Mouse (Mus musculus): ENCODE data around the gene Tac2.
A peak's percentile ranks its signal among the peaks of the same experiment; 100 is the strongest.

The Tac2 gene

GRCm38 (mm10) chr10:127728437-127728836 is 4.2 kb downstream of the Tac2 start:
- DNase-seq = no peak

DNA sequence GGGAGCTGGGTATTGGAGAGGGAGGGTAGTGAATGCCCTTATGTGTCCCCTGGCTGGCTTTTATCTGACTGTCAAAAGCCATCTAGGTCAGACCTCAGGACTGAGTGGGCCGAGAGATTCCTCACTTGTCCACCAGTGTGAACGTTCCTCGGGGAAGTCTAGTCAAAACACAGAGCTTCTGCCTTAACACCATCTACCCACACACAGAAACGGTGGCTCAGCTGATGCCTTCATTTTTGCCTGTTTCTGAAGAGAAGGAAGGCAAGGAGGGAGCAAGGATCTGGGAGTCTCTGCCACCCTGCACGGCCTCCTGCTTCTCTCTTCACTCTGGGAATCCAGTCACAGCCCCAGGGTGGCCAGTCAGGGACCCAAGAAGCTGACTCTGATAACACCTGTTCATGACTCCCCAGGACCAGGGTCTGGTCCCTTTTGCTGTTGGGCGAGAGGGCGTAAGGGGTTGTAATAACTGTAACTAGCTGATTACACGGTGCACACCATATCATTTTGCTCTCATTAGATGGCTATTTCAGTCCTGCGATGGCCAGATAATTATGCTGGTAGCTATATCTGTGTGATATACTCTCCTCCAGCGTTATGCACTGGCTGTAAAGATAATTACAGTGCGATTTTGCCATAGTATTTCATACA is 6.1 kb downstream of the Tac2 start:
- peak; percentile 65 for DNase-seq

DNA sequence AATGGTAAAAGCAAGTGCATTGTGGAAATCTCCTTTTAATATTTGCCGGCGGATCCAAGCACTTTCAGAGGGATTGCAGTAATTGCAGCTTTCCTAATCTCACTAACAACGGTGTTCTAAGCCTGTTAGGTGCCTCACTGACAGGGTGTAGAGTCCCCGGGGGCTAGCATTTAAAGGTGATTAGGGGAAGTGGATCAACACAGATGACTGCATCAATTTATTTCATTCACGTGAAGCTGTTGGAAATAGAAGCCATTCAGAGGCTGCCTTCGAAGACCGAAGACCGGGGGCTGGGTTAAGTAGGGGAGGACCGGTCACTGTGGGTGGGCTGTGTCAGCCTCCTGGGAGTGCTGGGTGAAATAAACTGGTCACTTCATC is 6.6 kb downstream of the Tac2 start:
- peak; percentile 74 for DNase-seq

- DNase-seq = no peak
These were observed 7.1 kb downstream of the Tac2 start for GRCm38 (mm10) chr10:127731397-127731796.

DNA sequence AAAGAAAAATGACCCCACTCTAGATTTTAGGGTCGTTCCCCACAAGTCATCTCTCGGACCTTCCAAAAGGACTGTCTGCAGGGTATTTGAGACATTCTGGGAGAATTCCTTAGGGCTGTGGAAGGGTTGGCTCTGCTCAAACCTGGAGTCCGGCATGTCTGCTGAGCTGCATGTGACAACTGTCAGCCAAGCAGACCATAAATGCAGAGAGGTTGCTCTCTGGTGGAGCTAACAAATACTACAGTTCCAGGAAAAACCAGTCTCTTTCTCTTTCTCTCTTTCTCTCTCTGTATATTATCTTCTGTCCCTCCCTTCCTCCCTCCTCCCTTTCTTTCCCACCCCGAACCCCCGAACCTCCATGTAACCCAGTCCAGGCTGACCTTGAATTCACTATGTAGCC is 10.2 kb downstream of the Tac2 start:
- DNase-seq = peak; percentile 59

DNA sequence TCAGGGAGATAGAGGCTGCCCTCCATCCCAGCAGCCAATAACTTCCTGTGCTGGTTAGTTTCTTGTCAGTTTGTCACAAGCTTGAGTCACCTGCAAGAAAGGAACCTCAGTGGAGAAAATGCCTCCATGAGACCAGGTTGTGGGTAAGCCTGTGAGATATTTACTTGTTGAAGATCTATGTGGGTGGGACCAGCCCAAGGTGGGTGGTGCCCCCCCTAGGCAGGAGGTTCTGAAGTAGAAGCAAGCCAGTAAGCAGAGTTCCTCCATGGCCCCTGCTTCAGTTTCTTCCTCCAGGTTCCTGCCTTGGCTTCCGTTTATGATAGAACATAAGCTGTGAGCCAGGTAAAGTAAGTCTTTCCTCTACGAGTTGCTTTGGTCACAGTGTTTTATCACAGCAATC is 12.0 kb downstream of the Tac2 start:
- no peak for DNase-seq

DNA sequence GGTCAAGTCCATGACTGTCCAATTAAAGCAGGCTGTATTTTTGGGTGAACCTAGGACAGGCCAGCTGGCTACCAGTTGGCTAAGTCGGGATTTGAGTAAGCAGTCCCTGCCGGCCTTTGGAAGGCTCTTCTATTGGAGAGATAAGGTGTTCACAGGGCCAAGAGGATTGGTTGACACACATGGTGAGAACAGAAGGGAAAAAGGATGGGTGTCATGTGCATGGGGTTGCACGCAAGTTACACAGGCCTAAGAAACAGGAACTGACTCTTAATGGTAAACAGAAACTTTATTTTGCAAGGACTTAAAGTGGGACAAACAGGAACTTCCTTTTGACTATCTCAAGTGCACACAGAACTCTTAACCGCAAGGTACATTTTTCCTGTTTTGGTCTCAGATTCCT is 12.6 kb downstream of the Tac2 start:
- DNase-seq = no peak

- no peak for DNase-seq
These were observed 13.3 kb downstream of the Tac2 start for GRCm38 (mm10) chr10:127737552-127737951.

DNA sequence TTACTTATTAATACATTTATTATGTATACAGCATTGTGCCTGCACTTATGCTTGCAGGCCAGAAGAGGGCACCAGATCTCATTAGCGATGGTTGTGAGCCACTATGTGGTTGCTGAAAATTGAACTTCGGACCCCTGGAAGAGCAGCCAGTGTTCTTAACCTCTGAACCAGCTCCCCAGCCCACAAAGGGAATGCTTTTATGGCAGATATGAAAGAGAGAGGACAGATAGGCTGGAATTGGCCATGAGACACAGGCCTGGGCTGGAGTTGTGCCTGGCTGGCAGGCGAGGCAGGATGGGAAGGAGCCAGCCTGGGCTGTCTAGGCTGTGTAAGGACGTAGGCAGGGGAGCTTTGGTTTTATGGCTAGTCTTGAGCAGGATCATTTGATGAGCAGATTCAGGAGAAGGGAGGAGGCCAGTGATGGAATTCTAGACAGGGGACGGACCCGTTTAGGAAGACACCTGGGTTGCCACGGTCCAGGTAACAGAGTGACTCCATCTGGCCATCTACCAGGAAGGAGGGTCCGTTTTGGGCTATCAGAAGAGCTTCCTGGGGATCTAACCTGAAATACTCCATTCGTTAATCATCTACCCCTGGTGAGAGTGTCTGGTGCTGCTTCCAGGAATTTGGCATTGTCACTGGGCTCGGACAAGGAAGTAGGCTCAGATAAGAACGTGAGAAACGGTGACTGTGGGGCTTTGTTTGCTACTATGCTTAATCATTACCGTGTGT is 14.0 kb downstream of the Tac2 start:
- DNase-seq = peak; percentile 66

DNA sequence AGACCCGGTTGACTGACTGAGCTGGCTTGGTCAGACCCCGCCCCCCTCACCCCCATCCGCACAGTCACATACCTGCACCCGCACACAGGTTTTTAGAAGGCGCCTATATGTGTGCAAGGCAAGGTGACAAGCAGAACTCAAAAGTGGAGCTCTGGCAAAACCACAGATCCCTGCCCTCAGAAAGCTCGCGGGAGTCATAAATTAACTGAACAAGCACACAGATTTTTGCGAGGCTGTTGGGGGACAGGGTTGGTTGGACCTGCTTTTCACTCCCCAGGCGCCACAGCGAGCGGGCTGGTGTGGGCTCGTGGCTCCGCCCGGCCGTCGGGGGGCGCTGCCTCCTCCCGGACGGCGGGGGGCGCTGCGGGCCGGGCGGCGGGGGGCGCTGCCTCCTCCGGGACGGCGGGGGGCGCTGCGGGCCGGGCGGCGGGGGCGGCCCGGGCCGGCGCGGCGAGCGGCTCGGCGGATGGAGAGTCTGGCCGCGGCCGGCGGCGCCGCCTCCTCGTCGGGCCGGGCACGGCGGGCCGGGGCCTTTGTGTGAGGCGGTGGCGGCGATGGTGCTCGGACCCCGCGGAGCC is 14.9 kb downstream of the Tac2 start, which contains the start of gene Zbtb39:
Gene Zbtb39 (plus strand): TSS at position 456 of the 578 bp plus-strand sequence.
- peak; percentile 82 for DNase-seq

DNA sequence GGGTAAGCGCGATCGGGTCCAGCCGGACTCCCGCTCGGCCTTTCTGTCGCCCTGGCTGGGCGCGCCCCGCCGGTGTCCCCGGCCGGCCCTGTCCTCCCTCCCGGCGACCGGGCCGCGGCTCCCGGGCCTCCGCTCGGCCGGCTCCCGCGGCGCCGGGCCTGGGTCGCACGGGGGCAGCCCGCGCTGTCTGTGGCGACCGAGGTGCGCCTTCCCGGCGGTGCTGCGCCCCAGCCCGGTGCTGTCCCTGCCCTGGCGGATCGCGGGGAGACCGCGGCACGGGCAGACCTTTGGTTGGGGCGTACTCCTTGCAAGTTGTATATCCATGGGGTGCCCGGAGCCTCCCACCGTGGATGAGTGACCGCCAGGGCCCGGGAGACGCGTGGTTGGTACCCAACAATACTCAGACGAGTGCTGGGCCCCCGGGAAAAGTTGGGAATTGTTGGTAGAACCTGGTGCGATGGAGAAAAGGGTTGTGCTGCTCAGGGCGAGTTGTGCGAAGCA is 15.4 kb downstream of the Tac2 start:
- DNase-seq = peak; percentile 49

DNA sequence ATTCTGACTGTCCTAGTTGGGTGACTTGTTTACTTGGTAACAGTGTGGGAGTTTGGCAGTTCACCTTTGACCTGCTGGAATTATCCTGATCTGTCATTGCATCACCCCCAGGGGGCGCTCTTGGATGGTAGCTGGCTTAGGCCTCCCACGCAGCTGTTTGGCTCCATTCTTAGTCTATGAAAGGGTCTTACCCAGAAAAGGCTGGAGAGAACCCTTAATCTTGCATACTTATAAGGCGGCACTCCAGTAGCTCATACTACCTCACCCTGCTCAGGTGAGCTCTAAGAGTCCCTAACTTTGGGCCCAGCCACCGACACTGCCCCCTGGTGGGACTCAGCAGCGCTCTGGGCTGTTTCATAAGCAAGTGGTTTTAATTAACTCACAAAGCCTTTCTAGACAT is 20.4 kb downstream of the Tac2 start:
- peak; percentile 62 for DNase-seq

GRCm38 (mm10) chr10:127745886-127746285 is 21.6 kb downstream of the Tac2 start:
- DNase-seq = no peak

GRCm38 (mm10) chr10:127747254-127747653 is 23.0 kb downstream of the Tac2 start:
- no peak for DNase-seq

DNA sequence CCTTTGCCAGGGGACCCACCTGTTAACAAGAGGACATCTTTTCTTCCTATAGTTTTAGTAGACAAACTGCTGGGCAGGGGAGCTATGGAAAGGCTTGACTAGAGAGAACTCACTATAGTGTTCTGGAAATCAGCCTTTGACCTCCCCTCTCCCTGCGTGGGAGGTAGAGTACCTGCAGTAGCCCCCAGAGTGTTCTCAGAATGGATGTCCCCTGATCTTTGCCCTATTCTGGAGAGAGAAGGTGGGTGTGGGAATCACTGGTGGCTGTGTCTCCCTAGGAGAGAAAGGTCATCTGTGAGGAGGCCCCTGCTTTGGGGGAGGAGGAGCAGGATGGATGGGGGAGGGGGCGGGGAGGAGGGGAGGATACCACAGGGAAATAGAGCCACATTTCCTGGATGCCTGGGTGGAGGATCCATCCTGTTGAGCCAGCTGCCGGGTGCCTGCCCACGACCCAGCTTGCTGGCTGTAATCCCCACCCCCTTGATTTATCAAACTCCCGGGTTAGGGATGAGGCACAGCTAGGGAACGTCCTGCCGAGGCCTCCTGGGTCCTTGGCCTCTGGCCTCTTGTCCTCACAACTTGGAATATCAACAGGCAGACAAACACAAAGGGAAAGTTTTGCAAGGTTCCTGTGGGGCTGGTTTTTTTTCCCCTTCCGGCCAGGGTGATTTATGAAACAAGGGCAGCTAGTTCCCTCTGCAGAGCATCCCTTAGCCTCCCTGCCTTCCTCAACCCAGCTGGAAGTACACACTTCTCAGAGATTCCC is 24.8 kb downstream of the Tac2 start:
- peak; percentile 15 for DNase-seq

DNA sequence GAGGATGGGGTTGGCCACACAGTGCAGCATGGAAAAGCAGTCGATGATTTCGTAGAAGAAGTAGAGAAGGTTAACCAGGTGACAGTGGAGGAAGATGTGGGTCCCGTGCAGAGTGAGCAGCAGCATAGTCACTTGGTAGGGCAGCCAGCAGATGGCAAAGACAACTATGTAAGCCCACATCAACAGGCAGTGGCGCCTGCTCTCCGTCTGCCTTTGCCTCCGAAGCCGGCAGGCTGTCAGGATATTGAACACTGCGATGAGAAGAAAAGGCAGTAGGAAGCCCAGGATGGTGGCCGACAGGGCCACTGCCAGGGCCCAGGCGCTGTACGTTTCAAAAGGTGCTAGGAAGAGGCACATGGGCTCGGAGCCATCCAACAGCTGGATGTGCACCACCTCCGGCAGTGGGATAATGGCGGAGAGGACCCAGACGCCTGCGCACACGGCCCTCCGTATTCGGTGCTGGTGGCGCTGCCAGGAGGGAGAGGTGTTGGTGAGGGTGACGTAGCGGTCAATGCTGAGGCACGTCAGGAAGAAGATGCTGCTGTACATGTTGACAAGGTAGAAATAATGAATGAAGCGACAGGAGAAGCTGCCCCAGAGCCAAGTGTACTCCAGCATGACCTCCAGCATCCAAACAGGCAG is 26.0 kb downstream of the Tac2 start:
- DNase-seq = no peak

GRCm38 (mm10) chr10:127751548-127751947 is 27.3 kb downstream of the Tac2 start, which contains the start of gene Gpr182:
Gpr182 (minus strand) TSS chr10:127751732.
- no peak for DNase-seq

GRCm38 (mm10) chr10:127754566-127755166 is 30.4 kb downstream of the Tac2 start:
- no peak for DNase-seq

GRCm38 (mm10) chr10:127755246-127755645 is 31.0 kb downstream of the Tac2 start:
- DNase-seq = no peak

GRCm38 (mm10) chr10:127755770-127756468 is 31.6 kb downstream of the Tac2 start:
- DNase-seq = no peak
